Mouse (Mus musculus) liver, embryonic 12.5 days (tissue): ENCODE measurements at regions not wholly inside any gene's neighbourhood (a gene's known extent, or its start where the extent isn't known, plus 50 kb on each side); places are given as distances from the start of the nearest gene placed in this dataset.
"Not testable (repeated sequence)": the region's sequence is repeated elsewhere in the genome, so short reads cannot be mapped to it uniquely, and the experiment has no call there.

Experiments used
- ATAC-seq: fragments of 200-750 bp; cut with Nextera tagmentation; 2 replicates; pipeline ENCODE4 v1.8.0; 2017; ENCODE audit warnings: moderate number of reproducible peaks, mild to moderate bottlenecking, moderate library complexity
- H3K27ac ChIP-seq: fragments of 300-500 bp; sonication (generic); 2 replicates; pipeline ENCODE4 v1.5.1; 2016; ENCODE audit warnings: mild to moderate bottlenecking
- H3K27me3 ChIP-seq: fragments of 300-500 bp; sonication (generic); replicated peaks from 2 replicates; pipeline ENCODE4 v1.6.1; 2016; ENCODE audit warnings: mild to moderate bottlenecking, moderate library complexity
- H3K36me3 ChIP-seq: fragments of 300-500 bp; sonication (generic); 2 replicates; pipeline ENCODE4 v1.6.1; 2016; ENCODE audit warnings: mild to moderate bottlenecking, moderate library complexity
- H3K4me1 ChIP-seq: fragments of 300-500 bp; sonication (generic); 2 replicates; pipeline ENCODE4 v1.6.1; 2016
- H3K4me2 ChIP-seq: fragments of 300-500 bp; sonication (generic); 2 replicates; pipeline ENCODE4 v1.6.1; 2016; ENCODE audit warnings: mild to moderate bottlenecking, moderate library complexity
- H3K4me3 ChIP-seq: fragments of 300-500 bp; sonication (generic); 2 replicates; pipeline ENCODE4 v1.5.1; 2016; ENCODE audit warnings: mild to moderate bottlenecking, moderate library complexity
- H3K9ac ChIP-seq: fragments of 300-500 bp; sonication (generic); 2 replicates; pipeline ENCODE4 v1.6.1; 2016; ENCODE audit warnings: mild to moderate bottlenecking, moderate library complexity
- H3K9me3 ChIP-seq: fragments of 300-500 bp; sonication (generic); replicated peaks from 2 replicates; pipeline ENCODE4 v1.6.1; 2016; ENCODE audit warnings: mild to moderate bottlenecking, moderate library complexity
- WGBS: fragments of 180-500 bp; shearing (Covaris S2); methylation state at CpG from one replicate; pipeline ENCODE4 v1.1.7; 2016; ENCODE audit not compliant: insufficient replicate concordance; 5-methylcytosine and 5-hydroxymethylcytosine counted together

- not testable (repeated sequence) for H3K9ac ChIP-seq, H3K27ac ChIP-seq, H3K4me3 ChIP-seq, ATAC-seq, H3K4me1 ChIP-seq, H3K36me3 ChIP-seq, H3K9me3 ChIP-seq, H3K27me3 ChIP-seq, H3K4me2 ChIP-seq
- WGBS = 28% methylated on average over 2 of the region's 2 CpGs
Measured at GRCm38 (mm10) chr12:23325756-23326155, 454.3 kb downstream of the Gm10330 start.

GRCm38 (mm10) chr12:23315186-23315585 lies 464.9 kb downstream of the Gm10330 start:
- Histone ChIP-seq H3K4me3 (peak overlapping the region; percentile 49), H3K4me2 (peak overlapping the region; percentile 62)
- WGBS = 1% methylated on average over 33 of the region's 38 CpGs
- peak; percentile 74 for ATAC-seq
- H3K9ac ChIP-seq, H3K27me3 ChIP-seq, H3K27ac ChIP-seq, H3K36me3 ChIP-seq, H3K9me3 ChIP-seq, H3K4me1 ChIP-seq: not testable (repeated sequence)
